ENCODE assay signal across 9 mouse cellular contexts in the genomic region with DNA sequence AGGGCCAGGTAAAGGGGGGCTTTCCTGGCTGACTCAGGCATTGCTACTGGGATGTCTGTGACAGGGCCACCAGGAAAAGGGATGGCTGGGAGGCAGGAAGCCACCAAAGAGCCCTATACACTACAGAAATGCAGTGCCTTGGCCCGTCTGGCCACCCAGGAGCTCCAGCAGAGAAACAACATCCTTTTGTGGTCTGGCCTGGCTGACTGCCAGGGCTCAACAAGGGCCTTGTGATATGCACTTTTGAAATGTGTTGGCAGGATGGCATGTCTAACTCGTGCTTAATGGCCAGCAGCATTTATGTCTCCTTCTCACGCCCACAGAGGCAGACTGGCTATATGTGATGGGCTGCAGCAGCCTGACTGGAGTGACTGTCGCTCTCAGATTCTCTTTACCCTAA.
DNase-seq lines count a peak whose midpoint lies in the region; ATAC-seq and TF ChIP-seq lines count a peak whose summit lies in the region.
"Had no signal": no experiment of that assay in that cellular context is flagged by ENCODE, and none has a peak within 500 bp of the region (broad histone marks: within the 10 kb centered on the region; RNA-seq: fewer than 3 reads in every experiment).

No protein-coding gene starts in this region.

- in situ Hi-C loops in CH12.LX (cut with MboI; ENCODE audit: low pct_ligation_motif_present, low pct_unique_long_range_greater_than_20kb, low sequenced_read_pairs), result no loop called here

- no peak overlapping the region for H3K4me3 ChIP-seq in kidney, embryonic 16.5 days (ENCODE audit: low read length)
- H3K4me3 ChIP-seq in kidney, embryonic 14.5 days (ENCODE audit: low read length), result no peak overlapping the region
- H3K4me3 ChIP-seq in CH12.LX (replicated peaks in 1 of 3; ENCODE audit: low read depth in 2 of 3, low read length in 2 of 3, poor library complexity in 1 of 3), result no peak overlapping the region
- no peak overlapping the region for H3K4me3 ChIP-seq in neural tube, embryonic 14.5 days (ENCODE audit: low read depth, low read length)
- H3K4me3 ChIP-seq: liver, embryonic 15.5 days had no signal

- no peak overlapping the region for H3K4me2 ChIP-seq in kidney, embryonic 16.5 days (replicated peaks; ENCODE audit: low read depth, low read length)
- H3K4me2 ChIP-seq in kidney, embryonic 14.5 days (replicated peaks; ENCODE audit: low read depth, low read length), result no peak overlapping the region
- H3K4me2 ChIP-seq in CH12.LX (ENCODE audit: insufficient read depth, low read depth, poor library complexity, severe bottlenecking), result no peak overlapping the region
- no peak overlapping the region for H3K4me2 ChIP-seq in neural tube, embryonic 14.5 days (ENCODE audit: low read depth, low read length)
- H3K4me2 ChIP-seq: liver, embryonic 15.5 days had no signal

- no peaks in the 10 kb centered on the region for H3K79me2 ChIP-seq in CH12.LX (replicated peaks; ENCODE audit: control insufficient read depth, extremely low read depth, insufficient read depth, poor library complexity, severe bottlenecking)

- no peak for TF ChIP-seq CTCF in CH12.LX (conservative IDR thresholded peaks at IDR 0.05 in 1 of 2, IDR thresholded peaks at IDR 0.05 in 1 of 2; ENCODE audit: low read depth in 2 of 2, low read length in 2 of 2)

- no peak for DNase-seq in CH12.LX (ENCODE audit: extremely low read depth)
- peak; percentile 52 to 72 for DNase-seq in heart, postnatal 10 days
- peak; percentile 87 to 88 for DNase-seq in lung, adult 18-20 months
- no peak for DNase-seq in yolk sac, embryonic 10.5 days (ENCODE audit: low spot score)

- H3K9ac ChIP-seq in kidney, embryonic 16.5 days (replicated peaks; ENCODE audit: low read length), result no peak overlapping the region
- H3K9ac ChIP-seq in kidney, embryonic 14.5 days (ENCODE audit: low read depth, low read length), result no peak overlapping the region
- no peak overlapping the region for H3K9ac ChIP-seq in CH12.LX (ENCODE audit: insufficient read depth, low read depth)
- H3K9ac ChIP-seq in neural tube, embryonic 14.5 days (replicated peaks; ENCODE audit: low read depth, low read length), result no peak overlapping the region
- H3K9ac ChIP-seq: liver, embryonic 15.5 days had no signal

- intact Hi-C loops in heart, postnatal 10 days (cut with DNase I), result loop anchor here (5.0 kb wide), 2 partner anchors 66 to 89 kb away; no protein-coding TSS in a partner anchor

- ATAC-seq in kidney, embryonic 16.5 days (ENCODE audit: low FRiP score, low TSS enrichment), result no peak
- ATAC-seq in kidney, embryonic 14.5 days (ENCODE audit: low FRiP score, low TSS enrichment), result no peak
- peak; percentile 72 for ATAC-seq in common myeloid progenitor, adult 5-6 weeks (replicated peaks; ENCODE audit: low read depth, poor library complexity, severe bottlenecking)
- peak; percentile 57; the same call in 1 of the 2 replicates for ATAC-seq in neural tube, embryonic 14.5 days (ENCODE audit: low read depth)

- no peak for TF ChIP-seq RAD21 in CH12.LX (IDR thresholded peaks at IDR 0.05; ENCODE audit: low read depth, low read length)

- no peak for TF ChIP-seq EP300 in CH12.LX (IDR thresholded peaks at IDR 0.05; ENCODE audit: low read length)

- no peaks in the 10 kb centered on the region for H3K9me3 ChIP-seq in kidney, embryonic 16.5 days (ENCODE audit: low read length)
- H3K9me3 ChIP-seq in kidney, embryonic 14.5 days (ENCODE audit: control insufficient read depth, low read length), result no peaks in the 10 kb centered on the region
- H3K9me3 ChIP-seq in CH12.LX (replicated peaks; ENCODE audit: low read length), result no peaks in the 10 kb centered on the region
- H3K9me3 ChIP-seq in neural tube, embryonic 14.5 days (ENCODE audit: control insufficient read depth, low read length), result no peaks in the 10 kb centered on the region
- H3K9me3 ChIP-seq: liver, embryonic 15.5 days had no signal

- H3K4me1 ChIP-seq in kidney, embryonic 16.5 days (ENCODE audit: insufficient read depth, low read length), result peaks cover 16% of the 10 kb centered on the region
- peaks cover 14% of the 10 kb centered on the region for H3K4me1 ChIP-seq in kidney, embryonic 14.5 days (ENCODE audit: control insufficient read depth, insufficient read depth, low read length)
- H3K4me1 ChIP-seq in CH12.LX (ENCODE audit: control insufficient read depth in 1 of 2, insufficient read depth in 2 of 2), result peaks cover 0 to 12% of the 10 kb centered on the region in 2 experiments; a peak in 2 of 4 replicates
- H3K4me1 ChIP-seq in neural tube, embryonic 14.5 days (ENCODE audit: control insufficient read depth, insufficient read depth, low read length), result peaks cover 26% of the 10 kb centered on the region
- H3K4me1 ChIP-seq: liver, embryonic 15.5 days had no signal

- no peaks in the 10 kb centered on the region for H3K27me3 ChIP-seq in kidney, embryonic 16.5 days (ENCODE audit: insufficient read depth, low read length)
- no peaks in the 10 kb centered on the region for H3K27me3 ChIP-seq in kidney, embryonic 14.5 days (ENCODE audit: control insufficient read depth, insufficient read depth, low read length)
- no peaks in the 10 kb centered on the region for H3K27me3 ChIP-seq in CH12.LX (replicated peaks)
- no peaks in the 10 kb centered on the region for H3K27me3 ChIP-seq in neural tube, embryonic 14.5 days (ENCODE audit: control insufficient read depth, insufficient read depth, low read length)
- H3K27me3 ChIP-seq: liver, embryonic 15.5 days had no signal

- WGBS in kidney, embryonic 16.5 days, result 53% methylated on average over 4 of the region's 4 CpGs
- WGBS in kidney, embryonic 14.5 days, result 43% methylated on average over 4 of the region's 4 CpGs
- 21% methylated on average over 4 of the region's 4 CpGs for WGBS in neural tube, embryonic 14.5 days

- H3K36me3 ChIP-seq in kidney, embryonic 16.5 days (ENCODE audit: insufficient read depth, low read length), result no peaks in the 10 kb centered on the region
- no peaks in the 10 kb centered on the region for H3K36me3 ChIP-seq in kidney, embryonic 14.5 days (ENCODE audit: control insufficient read depth, insufficient read depth, low read length)
- H3K36me3 ChIP-seq in CH12.LX (replicated peaks in 1 of 2; ENCODE audit: control insufficient read depth in 1 of 2, insufficient read depth in 1 of 2, low read length in 1 of 2), result no peaks in the 10 kb centered on the region
- no peaks in the 10 kb centered on the region for H3K36me3 ChIP-seq in neural tube, embryonic 14.5 days (ENCODE audit: control insufficient read depth, insufficient read depth, low read length)
- H3K36me3 ChIP-seq: liver, embryonic 15.5 days had no signal

- no peak for TF ChIP-seq POLR2A in CH12.LX (IDR thresholded peaks at IDR 0.05; ENCODE audit: low read depth, low read length)

- H3K27ac ChIP-seq in kidney, embryonic 16.5 days (ENCODE audit: low read length), result peak overlapping the region; percentile 56; the same call in 1 of the 2 replicates
- no peak overlapping the region for H3K27ac ChIP-seq in kidney, embryonic 14.5 days (ENCODE audit: low read depth, low read length)
- H3K27ac ChIP-seq in CH12.LX (ENCODE audit: insufficient read depth, low read depth), result no peak overlapping the region
- H3K27ac ChIP-seq in neural tube, embryonic 14.5 days (ENCODE audit: low read depth, low read length), result peak overlapping the region; percentile 48; the same call in 1 of the 2 replicates
- H3K27ac ChIP-seq: liver, embryonic 15.5 days had no signal

- dilution Hi-C loops in CH12.LX (cut with MboI; ENCODE audit: extremely low pct_ligation_motif_present, extremely low pct_unique_long_range_greater_than_20kb, low sequenced_read_pairs), result no loop called here

TF ChIP-seq in CH12.LX, 34 proteins besides CTCF, POLR2A, EP300 and RAD21:
- no peak for TF ChIP-seq ETS1 (conservative IDR thresholded peaks at IDR 0.05; ENCODE audit: low read depth, low read length)
- 0 out of 2 replicates have a peak, but pooled peaks have one; percentile 7 for TF ChIP-seq BHLHE40 (IDR thresholded peaks at IDR 0.05; ENCODE audit: low read depth, low read length)
- no peak for TF ChIP-seq E2F4 (IDR thresholded peaks at IDR 0.05; ENCODE audit: insufficient replicate concordance, low read depth, low read length)
- TF ChIP-seq IRF4 (IDR thresholded peaks at IDR 0.05; ENCODE audit: low read depth, low read length), result 0 out of 2 replicates have a peak, but pooled peaks have one; percentile 16
- no peak for TF ChIP-seq GABPA (IDR thresholded peaks at IDR 0.05; ENCODE audit: insufficient replicate concordance, low read depth, low read length)

Comparison
In these comparisons a context has a peak if more than half of its experiments do, and no peak if none do; other contexts are left out.
1. H3K27ac ChIP-seq: peak in kidney, embryonic 16.5 days (single experiment) and neural tube, embryonic 14.5 days (single experiment); none in kidney, embryonic 14.5 days (single experiment) and CH12.LX (single experiment).
2. ATAC-seq: peak in common myeloid progenitor, adult 5-6 weeks (single experiment) and neural tube, embryonic 14.5 days (single experiment); none in kidney, embryonic 16.5 days (single experiment) and kidney, embryonic 14.5 days (single experiment).
3. DNase-seq: peak in heart, postnatal 10 days (2 of 2) and lung, adult 18-20 months (2 of 2); none in CH12.LX (single experiment) and yolk sac, embryonic 10.5 days (single experiment).